Mouse (Mus musculus): ENCODE results near the gene Slc9a4.
"Not testable (repeated sequence)": the region's sequence is repeated elsewhere in the genome, so short reads cannot be mapped to it uniquely, and the experiment has no call there.

The Slc9a4 gene

DNA sequence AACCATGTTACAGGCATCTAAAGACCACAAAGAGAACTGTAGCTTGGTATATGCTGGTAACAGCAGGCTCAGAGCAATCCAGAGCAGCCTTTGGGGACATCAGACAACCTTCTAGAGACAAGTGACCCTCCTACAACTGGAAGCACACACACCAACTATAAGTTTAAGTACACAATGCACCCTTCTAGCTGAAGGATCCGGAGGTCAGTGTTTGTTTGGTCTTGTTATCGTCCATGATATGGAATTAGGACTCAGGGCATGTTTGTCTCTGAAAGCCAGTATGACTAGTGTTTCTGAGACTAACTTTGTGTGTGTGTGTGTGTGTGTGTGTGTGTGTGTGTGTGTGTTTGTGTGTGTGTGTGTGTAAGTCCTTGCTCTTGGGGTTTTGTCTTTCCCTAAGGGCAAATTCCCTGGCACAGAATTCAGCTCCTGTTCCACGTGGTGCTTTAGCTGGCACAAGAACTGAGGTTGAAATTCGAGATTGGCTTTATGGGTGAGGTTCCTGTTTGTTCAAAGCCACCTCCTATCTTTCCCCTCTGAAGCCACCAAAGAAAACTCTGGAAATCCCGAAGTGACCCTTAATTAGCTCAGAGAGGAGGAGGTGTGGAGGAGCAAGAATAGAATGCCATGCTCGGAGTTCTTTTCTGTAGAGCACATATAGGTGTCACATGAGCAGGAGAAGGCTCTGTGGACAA, 71.1 kb downstream of the Slc9a4 start:
- no peak for DNase-seq (ENCODE audit: low spot score in 2 of 2)

DNA sequence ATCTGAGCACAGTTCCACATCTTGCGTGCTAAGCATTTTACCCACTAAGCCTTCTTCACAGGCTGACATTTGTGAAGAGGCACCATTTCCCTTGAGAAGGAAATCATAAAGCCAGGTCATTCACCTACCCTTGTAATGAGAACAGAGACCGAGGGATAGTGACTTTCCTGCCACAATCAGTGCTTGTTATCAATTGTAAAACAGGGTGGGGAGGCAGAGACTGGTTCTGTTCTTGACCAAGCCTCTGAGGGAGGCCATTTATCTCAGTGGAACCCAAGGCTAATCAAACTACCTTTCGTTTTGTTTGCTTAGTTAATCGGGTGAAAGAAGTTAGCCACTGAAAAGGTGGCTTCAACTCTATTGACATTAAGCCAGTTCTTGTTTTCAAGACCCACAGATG, 77.2 kb downstream of the Slc9a4 start:
- DNase-seq (ENCODE audit: low spot score in 2 of 2): no peak

DNA sequence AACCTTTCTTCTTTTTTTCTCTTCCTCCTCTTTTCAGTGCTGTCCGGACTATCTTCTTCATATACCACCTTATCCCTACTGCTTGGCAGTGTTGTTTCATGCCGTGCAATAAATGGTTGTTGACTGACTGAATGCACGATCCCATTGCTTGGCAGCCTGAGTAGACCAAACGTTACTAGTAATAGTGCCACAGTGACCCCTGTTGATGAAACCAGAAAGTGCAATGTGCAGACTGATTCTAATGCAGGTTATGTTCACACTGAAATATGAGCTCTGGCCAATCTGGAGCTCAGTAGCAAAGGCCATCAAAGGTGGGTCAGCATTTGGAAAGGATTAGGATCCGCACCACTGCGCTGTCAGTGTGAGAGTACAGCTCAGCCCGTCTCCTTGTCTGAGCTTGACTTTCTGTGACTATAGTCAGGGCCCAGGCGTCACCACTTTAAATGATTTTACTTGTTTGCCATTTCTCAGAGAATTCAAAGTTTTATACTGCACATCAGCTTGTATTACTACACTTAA, 78.2 kb downstream of the Slc9a4 start:
- DNase-seq (ENCODE audit: low spot score in 2 of 2): peak; percentile 32 to 58

DNA sequence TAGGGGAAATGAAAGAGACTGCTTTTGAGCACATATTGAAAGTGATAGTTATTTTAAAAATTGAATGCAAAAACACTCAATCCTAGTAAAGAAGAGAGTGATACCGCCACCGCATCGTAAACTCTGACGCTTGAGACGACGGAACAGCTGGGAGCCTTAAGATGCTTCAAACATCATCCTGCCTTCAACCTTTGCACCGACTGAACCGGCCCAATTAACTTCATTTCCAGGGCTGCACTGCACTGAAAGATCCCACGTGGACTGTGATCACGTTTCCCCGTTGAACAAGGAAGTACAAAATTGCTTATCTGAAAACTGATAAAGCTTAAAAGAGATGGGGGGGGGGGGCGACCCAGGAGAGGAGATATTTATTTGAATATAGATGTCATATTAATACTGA, 79.1 kb downstream of the Slc9a4 start:
- DNase-seq (ENCODE audit: low spot score in 2 of 2): no peak

DNA sequence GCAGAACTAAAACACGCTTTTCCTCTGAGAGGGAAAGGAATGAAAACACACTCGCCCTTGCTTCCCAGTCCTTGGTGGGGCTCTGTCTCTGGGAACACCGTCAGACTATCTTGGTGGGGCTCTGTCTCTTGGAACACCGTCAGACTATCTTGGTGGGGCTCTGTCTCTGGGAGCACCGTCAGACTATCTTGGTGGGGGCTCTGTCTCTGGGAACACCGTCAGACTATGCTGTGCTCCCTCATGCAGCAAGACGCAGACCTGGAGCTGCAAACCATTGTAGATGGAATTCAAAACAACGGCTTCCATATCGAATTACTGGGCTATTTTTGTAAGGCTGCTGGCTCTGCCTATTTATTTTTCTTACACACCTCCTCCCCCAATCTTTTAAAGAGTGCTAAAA, 79.6 kb downstream of the Slc9a4 start:
- no peak for DNase-seq (ENCODE audit: low spot score in 2 of 2)

DNA sequence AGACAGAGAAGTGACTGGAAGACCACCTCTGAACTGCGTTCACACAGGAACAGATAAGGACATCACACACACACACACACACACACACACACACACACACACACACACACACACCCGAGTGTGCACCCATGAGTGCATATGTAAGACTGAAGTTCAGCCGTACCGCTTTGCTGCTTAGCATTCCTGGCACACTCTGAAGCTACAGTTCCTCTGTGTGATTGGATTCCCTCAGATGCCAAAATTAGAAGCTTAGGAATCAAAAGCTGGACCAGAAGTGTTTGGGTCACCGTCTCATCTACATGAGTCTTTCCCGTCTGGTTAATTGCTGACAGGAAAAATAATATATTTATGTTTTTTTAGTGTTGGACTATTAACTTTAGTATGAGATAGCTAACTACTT, 81.0 kb downstream of the Slc9a4 start:
- no peak for DNase-seq (ENCODE audit: low spot score in 2 of 2)

DNA sequence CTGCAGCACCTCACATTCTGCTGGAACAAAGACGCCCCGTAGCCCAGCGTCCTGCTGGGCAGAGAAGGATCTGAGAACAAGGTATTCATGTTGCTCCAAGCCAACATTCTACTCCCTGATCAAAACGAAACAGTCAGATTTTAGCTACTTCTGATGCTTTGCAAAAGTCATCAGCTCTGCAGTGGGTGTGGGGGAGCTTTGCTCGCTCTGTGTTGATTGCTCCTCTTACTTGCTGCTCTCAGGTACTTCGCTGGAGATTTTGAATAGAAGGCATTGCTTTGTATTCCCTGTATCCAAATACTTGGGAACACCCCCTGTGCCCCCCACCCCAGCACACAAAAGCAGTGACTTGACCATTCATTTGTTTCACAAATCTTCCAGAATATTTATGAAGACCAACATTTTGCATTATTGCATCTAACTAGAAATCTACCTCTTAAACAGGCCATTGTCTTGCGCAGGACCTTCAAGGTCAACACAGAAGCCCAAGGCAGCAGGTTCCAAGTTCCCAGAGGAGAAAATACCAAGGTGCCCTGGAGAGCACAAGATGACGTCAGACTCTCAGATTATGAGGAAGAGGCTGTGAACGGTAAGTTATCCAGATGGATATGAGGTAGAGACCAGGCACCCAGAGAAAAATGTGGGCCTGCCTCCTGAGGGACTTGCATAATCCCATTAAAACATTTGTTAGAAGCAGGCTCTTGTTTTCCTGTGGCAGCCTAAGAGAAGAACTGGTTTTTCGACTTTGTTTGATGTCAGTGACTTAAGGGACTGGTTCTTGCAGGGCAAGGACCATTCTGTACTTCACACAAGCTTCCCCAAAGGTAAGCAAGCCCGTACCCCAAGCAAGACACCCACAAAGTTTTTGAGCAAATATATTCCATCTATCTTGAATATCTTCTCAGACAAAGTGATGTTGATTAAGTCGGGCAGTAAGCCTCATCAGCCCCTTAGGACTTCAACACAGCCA, 85.8 kb downstream of the Slc9a4 start:
- DNase-seq (ENCODE audit: low spot score in 2 of 2): no peak

DNA sequence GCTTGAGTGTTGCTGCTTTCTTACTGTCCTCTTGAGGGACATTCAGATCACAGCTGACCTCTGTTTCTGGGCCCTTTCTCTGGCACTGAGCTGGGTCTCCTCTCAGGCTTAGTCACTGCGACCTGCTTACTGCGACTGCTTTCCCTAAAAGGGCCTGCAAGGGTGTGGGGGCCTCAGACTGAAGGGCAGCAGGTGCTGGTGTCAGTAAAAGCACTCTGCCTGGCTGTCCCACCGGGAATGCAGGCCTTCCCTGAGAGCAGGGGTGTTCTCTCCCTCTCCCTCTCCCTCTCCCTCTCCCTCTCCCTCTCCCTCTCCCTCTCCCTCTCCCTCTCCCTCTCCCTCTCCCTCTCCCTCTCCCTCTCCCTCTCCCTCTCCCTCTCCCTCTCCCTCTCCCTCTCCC, 87.6 kb downstream of the Slc9a4 start:
- DNase-seq (ENCODE audit: low spot score in 2 of 2): not testable (repeated sequence)

DNA sequence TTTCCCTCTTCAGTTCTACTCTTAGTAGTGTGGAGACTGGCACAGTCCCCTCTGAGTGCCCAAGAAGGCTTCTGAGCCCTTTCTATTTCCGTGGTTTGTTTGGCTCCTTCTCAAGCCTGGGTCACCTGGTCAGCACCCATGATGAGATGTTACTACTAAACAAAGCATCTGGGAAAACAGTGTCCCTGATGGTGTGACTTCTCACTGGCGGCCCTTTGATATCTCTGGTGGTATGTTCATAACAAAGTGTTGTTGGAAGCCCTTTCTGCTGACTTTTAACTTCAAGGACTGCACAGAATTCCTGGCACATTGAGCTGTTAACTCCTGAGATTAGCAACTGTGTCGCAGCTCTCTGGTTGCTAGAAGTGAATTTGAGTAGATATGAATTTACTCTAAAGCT, 90.1 kb downstream of the Slc9a4 start:
- DNase-seq (ENCODE audit: low spot score in 2 of 2): no peak

DNA sequence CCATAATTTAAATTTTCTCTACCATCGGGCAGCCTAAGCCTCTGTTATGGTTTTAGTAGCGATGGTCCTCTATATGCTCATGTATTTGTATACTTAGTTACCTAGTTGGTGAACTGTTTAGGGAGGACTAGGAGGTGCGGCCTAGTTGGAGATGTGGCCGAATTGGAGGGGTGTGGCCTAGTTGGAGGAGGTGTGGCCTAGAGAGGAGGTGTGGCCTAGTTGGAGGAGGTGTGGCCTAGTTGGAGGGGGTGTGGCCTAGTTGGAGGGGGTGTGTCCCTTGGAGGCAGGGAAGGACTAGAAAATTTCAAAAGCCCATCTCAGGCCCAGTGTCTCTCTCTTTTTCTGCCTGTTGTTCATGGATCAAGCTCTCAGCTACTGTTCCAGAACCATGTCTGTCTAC, 91.6 kb downstream of the Slc9a4 start:
- no peak for DNase-seq (ENCODE audit: low spot score in 2 of 2)

DNA sequence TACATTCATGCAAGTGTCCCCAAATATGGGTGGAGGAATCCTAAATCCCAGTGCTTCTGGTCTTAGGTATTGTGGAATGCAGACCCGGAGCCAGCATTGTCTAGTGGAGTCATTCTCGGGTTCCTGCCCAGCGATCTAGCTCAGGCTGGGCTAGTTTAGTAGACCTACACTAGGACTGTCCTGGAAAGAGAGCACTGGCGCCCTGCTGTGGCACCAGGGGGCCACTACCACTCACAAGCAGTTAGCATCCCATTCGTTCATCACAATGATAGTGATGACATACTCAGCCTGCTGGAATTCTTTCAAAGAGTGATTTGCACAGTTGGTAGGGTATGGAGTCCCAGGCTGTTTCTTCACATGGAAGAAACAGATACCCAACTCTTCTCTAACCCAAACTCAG, 97.4 kb downstream of the Slc9a4 start:
- no peak for DNase-seq (ENCODE audit: low spot score in 2 of 2)

Data from spleen, postnatal 10 days (tissue).